Mouse (Mus musculus) kidney, adult 9 months (tissue): ENCODE results near the gene Olfr312.
A peak's percentile ranks its signal among the peaks of the same experiment; 100 is the strongest.

Experiments used
- DNase-seq: peaks from one replicate; pipeline ENCODE4 v3.0.0; 2022

The Olfr312 gene

DNA sequence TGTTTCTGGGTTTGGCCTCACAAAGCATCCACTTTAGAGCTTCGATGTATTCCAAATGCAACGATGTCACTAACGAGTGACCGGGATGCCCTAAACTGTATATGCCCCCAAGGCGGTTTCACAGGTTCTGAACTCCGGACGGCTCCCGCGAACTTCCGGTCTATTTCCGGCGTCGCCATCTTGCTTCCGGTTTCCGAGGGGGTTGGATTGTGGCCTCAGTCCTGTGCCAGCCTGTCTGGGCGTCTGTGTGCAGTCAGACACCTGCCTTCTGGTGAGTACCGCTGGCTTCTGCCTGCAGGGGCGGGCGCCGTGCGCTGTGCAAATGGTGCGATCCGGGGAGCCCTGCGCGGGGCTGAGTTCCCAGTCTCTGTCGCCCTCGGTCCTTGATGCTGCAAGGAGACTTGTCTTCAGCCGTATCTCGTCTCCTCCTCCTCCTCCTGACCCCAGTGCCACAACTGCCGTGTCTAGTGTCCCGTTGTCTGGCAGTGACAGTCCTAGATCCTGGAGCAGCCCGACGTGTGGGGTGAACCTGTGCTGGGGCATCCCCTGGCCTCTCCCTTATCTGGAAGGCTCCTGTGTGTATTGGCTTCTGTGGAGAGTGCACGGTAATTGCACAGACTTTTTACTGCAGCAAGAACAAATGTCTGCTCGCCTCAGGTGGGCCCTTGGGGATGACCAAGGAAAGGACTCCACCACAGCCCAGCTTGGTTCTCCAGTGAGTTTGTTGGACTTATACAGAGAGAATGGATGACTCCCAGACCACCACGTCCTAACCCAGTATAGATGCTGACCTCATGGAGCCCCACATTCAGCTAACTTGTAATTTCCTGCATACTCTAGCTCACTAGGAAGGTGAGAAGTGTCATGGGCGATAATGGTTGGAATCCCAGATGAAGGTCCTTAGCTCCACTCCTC, 38.3 kb downstream of the Olfr312 start, which contains the start of gene 2810021J22Rik:
2810021J22Rik (plus strand) TSS at position 178 of the 915 bp plus-strand sequence.
- peak; percentile 81 for DNase-seq

- peak; percentile 26 for DNase-seq
These were observed 38.9 kb downstream of the Olfr312 start for GRCm38 (mm10) chr11:58867954-58868330.

GRCm38 (mm10) chr11:58870961-58871360, 41.9 kb downstream of the Olfr312 start:
- DNase-seq = peak; percentile 69

DNA sequence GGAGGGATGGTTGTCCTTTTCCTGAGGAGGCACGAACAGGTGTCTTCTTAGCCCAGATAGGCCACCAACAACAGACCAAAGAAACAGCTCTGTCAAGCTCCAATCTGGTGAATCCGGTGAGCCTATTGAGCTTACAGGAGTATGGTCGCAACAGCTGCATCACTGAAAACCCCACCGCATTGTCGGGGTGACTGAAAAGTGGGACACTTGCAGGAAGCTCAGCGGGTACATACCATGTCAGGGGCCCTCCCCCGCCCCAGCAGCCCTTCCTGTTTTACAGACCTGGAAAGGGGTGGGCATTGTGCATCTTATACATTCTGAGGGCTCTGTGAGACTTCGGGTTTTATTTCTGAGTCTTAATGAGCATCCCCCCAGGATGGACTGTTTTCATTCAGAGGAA, 54.7 kb downstream of the Olfr312 start:
- no peak for DNase-seq
